Mouse (Mus musculus) hindbrain, embryonic 13.5 days (tissue): ENCODE data around the gene Arhgap27. TPM values are rescaled to one million over a fixed set of nuclear protein-coding genes. Genes with fewer than 3 reads are reported as not detected.

ENCODE experiments used
- ATAC-seq: fragments of 200-750 bp; cut with Nextera tagmentation; 2 replicates; pipeline ENCODE4 v1.8.0; 2017; ENCODE audit warnings: moderate TSS enrichment; ENCODE audit not compliant: low FRiP score
- H3K27ac ChIP-seq: fragments of 300-500 bp; sonication (generic); 2 replicates; pipeline ENCODE4 v1.5.1; 2015; ENCODE audit warnings: inconsistent platforms, mild to moderate bottlenecking, moderate library complexity
- H3K27me3 ChIP-seq: fragments of 300-500 bp; sonication (generic); 2 replicates; pipeline ENCODE4 v1.6.1; 2015; ENCODE audit warnings: mild to moderate bottlenecking, inconsistent platforms
- H3K36me3 ChIP-seq: fragments of 300-500 bp; sonication (generic); 2 replicates; pipeline ENCODE4 v1.6.1; 2015; ENCODE audit warnings: mild to moderate bottlenecking, inconsistent platforms
- H3K4me1 ChIP-seq: fragments of 300-500 bp; sonication (generic); replicated peaks from 2 replicates; pipeline ENCODE4 v1.6.1; 2015; ENCODE audit warnings: inconsistent platforms
- H3K4me2 ChIP-seq: fragments of 300-500 bp; sonication (generic); 2 replicates; pipeline ENCODE4 v1.6.1; 2015; ENCODE audit warnings: inconsistent platforms, mild to moderate bottlenecking, moderate library complexity
- H3K4me3 ChIP-seq: fragments of 300-500 bp; sonication (generic); 2 replicates; pipeline ENCODE4 v1.5.1; 2015; ENCODE audit warnings: mild to moderate bottlenecking, inconsistent platforms
- H3K9ac ChIP-seq: fragments of 300-500 bp; sonication (generic); 2 replicates; pipeline ENCODE4 v1.6.1; 2015; ENCODE audit warnings: mild to moderate bottlenecking, inconsistent platforms
- H3K9me3 ChIP-seq: fragments of 300-500 bp; sonication (generic); 2 replicates; pipeline ENCODE4 v1.6.1; 2016; ENCODE audit warnings: inconsistent platforms
- WGBS: fragments of 180-500 bp; shearing (Covaris S2); methylation state at CpG from one replicate; pipeline ENCODE4 v1.1.7; 2015; 5-methylcytosine and 5-hydroxymethylcytosine counted together
- polyA plus RNA-seq: library from polyadenylated mRNA; unstranded; fragments of >200 nt; fragmentation: Nextera tagmentation; extraction: Ambion mirVana; gene quantifications from 2 replicates; pipeline ENCODE4 v1.2.1, GENCODE M21; 2015

The Arhgap27 gene
- polyA plus RNA-seq, 1 experiment from 2014 or later, result 3.4 TPM

GRCm38 (mm10) chr11:103361396-103362053 lies 2.0 kb downstream of the Arhgap27 start:
- Histone ChIP-seq H3K4me1 (peaks cover 49% of the 10 kb centered on the region), H3K27ac (no peak overlapping the region), H3K9me3 (no peaks in the 10 kb centered on the region), H3K27me3 (peaks cover 100% of the 10 kb centered on the region), H3K36me3 (peaks cover 15% of the 10 kb centered on the region), H3K9ac (no peak overlapping the region), H3K4me3 (0 out of 2 replicates have a peak overlapping the region, but pooled peaks have one; percentile 43), H3K4me2 (peak overlapping the region; percentile 61; the same call in 1 of the 2 replicates)
- ATAC-seq, result no peak
- WGBS, result 2% methylated on average over 24 of the region's 25 CpGs

GRCm38 (mm10) chr11:103360661-103361081 lies 2.8 kb downstream of the Arhgap27 start:
- Histone ChIP-seq H3K4me1 (peaks cover 56% of the 10 kb centered on the region), H3K36me3 (peaks cover 6% of the 10 kb centered on the region; the same call in 1 of the 2 replicates), H3K4me3 (peak overlapping the region; percentile 43), H3K27me3 (peaks cover 100% of the 10 kb centered on the region), H3K9me3 (no peaks in the 10 kb centered on the region), H3K27ac (no peak overlapping the region), H3K4me2 (peak overlapping the region; percentile 61), H3K9ac (peak overlapping the region; percentile 61)
- no peak for ATAC-seq
- WGBS, result 3% methylated on average over 48 of the region's 48 CpGs

- H3K4me3 ChIP-seq, result peak overlapping the region; percentile 43
- H3K36me3 ChIP-seq, result 0 out of 2 replicates have a peak, but pooled peaks cover under 1% of the 10 kb centered on the region
- no peaks in the 10 kb centered on the region for H3K9me3 ChIP-seq
- peaks cover 97% of the 10 kb centered on the region for H3K27me3 ChIP-seq
- peak overlapping the region; percentile 61 for H3K4me2 ChIP-seq
- peaks cover 57% of the 10 kb centered on the region for H3K4me1 ChIP-seq
- H3K27ac ChIP-seq, result no peak overlapping the region
- H3K9ac ChIP-seq, result peak overlapping the region; percentile 61
- 1% methylated on average over 60 of the region's 60 CpGs for WGBS
- peak; percentile 19; the same call in 1 of the 2 replicates for ATAC-seq
Measured at GRCm38 (mm10) chr11:103359841-103360641, 3.5 kb downstream of the Arhgap27 start.

GRCm38 (mm10) chr11:103359122-103359521 lies 4.4 kb downstream of the Arhgap27 start:
- Histone ChIP-seq H3K27ac (no peak overlapping the region), H3K9ac (no peak overlapping the region), H3K36me3 (no peaks in the 10 kb centered on the region), H3K9me3 (no peaks in the 10 kb centered on the region), H3K4me3 (0 out of 2 replicates have a peak overlapping the region, but pooled peaks have one; percentile 8), H3K4me2 (peak overlapping the region; percentile 61; the same call in 1 of the 2 replicates), H3K27me3 (peaks cover 92% of the 10 kb centered on the region), H3K4me1 (peaks cover 57% of the 10 kb centered on the region)
- WGBS, result under 1% methylated on average over 22 of the region's 22 CpGs
- 0 out of 2 replicates have a peak, but pooled peaks have one; percentile 30 for ATAC-seq

GRCm38 (mm10) chr11:103358316-103358715 lies 5.2 kb downstream of the Arhgap27 start:
- Histone ChIP-seq H3K4me3 (no peak overlapping the region), H3K4me1 (peaks cover 53% of the 10 kb centered on the region), H3K36me3 (no peaks in the 10 kb centered on the region), H3K9me3 (no peaks in the 10 kb centered on the region), H3K27me3 (peaks cover 84% of the 10 kb centered on the region), H3K27ac (no peak overlapping the region), H3K9ac (no peak overlapping the region), H3K4me2 (no peak overlapping the region)
- 67% methylated on average over 4 of the region's 4 CpGs for WGBS
- no peak for ATAC-seq

GRCm38 (mm10) chr11:103357710-103358109 lies 5.8 kb downstream of the Arhgap27 start:
- 94% methylated on average over 10 of the region's 10 CpGs for WGBS
- peaks cover 78% of the 10 kb centered on the region for H3K27me3 ChIP-seq

GRCm38 (mm10) chr11:103356938-103357670 lies 6.4 kb downstream of the Arhgap27 start:
- Histone ChIP-seq H3K4me1 (peaks cover 41% of the 10 kb centered on the region), H3K9ac (no peak overlapping the region), H3K36me3 (no peaks in the 10 kb centered on the region), H3K27ac (no peak overlapping the region), H3K27me3 (peaks cover 72% of the 10 kb centered on the region), H3K4me3 (no peak overlapping the region), H3K9me3 (no peaks in the 10 kb centered on the region), H3K4me2 (no peak overlapping the region)
- WGBS, result 87% methylated on average over 16 of the region's 16 CpGs
- no peak for ATAC-seq

More at GRCm38 (mm10) chr11:103357710-103358109, 5.8 kb downstream of the Arhgap27 start:
- Histone ChIP-seq H3K9ac (no peak overlapping the region), H3K9me3 (no peaks in the 10 kb centered on the region), H3K4me3 (no peak overlapping the region), H3K27ac (no peak overlapping the region), H3K4me1 (peaks cover 47% of the 10 kb centered on the region), H3K4me2 (no peak overlapping the region), H3K36me3 (no peaks in the 10 kb centered on the region)
- ATAC-seq, result no peak

- no peak for ATAC-seq
- H3K9ac ChIP-seq, result no peak overlapping the region
- WGBS, result 32% methylated on average over 11 of the region's 11 CpGs
- H3K4me2 ChIP-seq, result no peak overlapping the region
- H3K27ac ChIP-seq, result no peak overlapping the region
- no peaks in the 10 kb centered on the region for H3K9me3 ChIP-seq
- H3K27me3 ChIP-seq, result peaks cover 62% of the 10 kb centered on the region
- no peaks in the 10 kb centered on the region for H3K36me3 ChIP-seq
- no peak overlapping the region for H3K4me3 ChIP-seq
- H3K4me1 ChIP-seq, result peaks cover 31% of the 10 kb centered on the region
Measured at GRCm38 (mm10) chr11:103356032-103356571, 7.4 kb downstream of the Arhgap27 start.

- WGBS, result 19% methylated on average over 11 of the region's 11 CpGs
- Histone ChIP-seq H3K9me3 (no peaks in the 10 kb centered on the region), H3K4me2 (no peak overlapping the region), H3K4me3 (no peak overlapping the region), H3K36me3 (no peaks in the 10 kb centered on the region), H3K9ac (no peak overlapping the region), H3K27me3 (peaks cover 53% of the 10 kb centered on the region), H3K27ac (no peak overlapping the region), H3K4me1 (peaks cover 25% of the 10 kb centered on the region)
- no peak for ATAC-seq
Measured at GRCm38 (mm10) chr11:103355251-103355650, 8.2 kb downstream of the Arhgap27 start.

GRCm38 (mm10) chr11:103354033-103354432 lies 9.5 kb downstream of the Arhgap27 start:
- Histone ChIP-seq H3K9me3 (no peaks in the 10 kb centered on the region), H3K27ac (no peak overlapping the region), H3K4me2 (no peak overlapping the region), H3K27me3 (peaks cover 41% of the 10 kb centered on the region), H3K36me3 (no peaks in the 10 kb centered on the region), H3K9ac (no peak overlapping the region), H3K4me1 (peaks cover 14% of the 10 kb centered on the region), H3K4me3 (no peak overlapping the region)
- ATAC-seq, result no peak
- 83% methylated on average over 3 of the region's 3 CpGs for WGBS

GRCm38 (mm10) chr11:103352239-103352814 lies 11.2 kb downstream of the Arhgap27 start:
- Histone ChIP-seq H3K27me3 (peaks cover 24% of the 10 kb centered on the region), H3K27ac (no peak overlapping the region), H3K4me1 (peaks cover 8% of the 10 kb centered on the region), H3K4me3 (no peak overlapping the region), H3K36me3 (no peaks in the 10 kb centered on the region), H3K4me2 (no peak overlapping the region), H3K9me3 (no peaks in the 10 kb centered on the region), H3K9ac (no peak overlapping the region)
- no peak for ATAC-seq
- WGBS, result 85% methylated on average over 5 of the region's 5 CpGs
